ENCODE assay signal across 9 mouse cellular contexts in the genomic region with DNA sequence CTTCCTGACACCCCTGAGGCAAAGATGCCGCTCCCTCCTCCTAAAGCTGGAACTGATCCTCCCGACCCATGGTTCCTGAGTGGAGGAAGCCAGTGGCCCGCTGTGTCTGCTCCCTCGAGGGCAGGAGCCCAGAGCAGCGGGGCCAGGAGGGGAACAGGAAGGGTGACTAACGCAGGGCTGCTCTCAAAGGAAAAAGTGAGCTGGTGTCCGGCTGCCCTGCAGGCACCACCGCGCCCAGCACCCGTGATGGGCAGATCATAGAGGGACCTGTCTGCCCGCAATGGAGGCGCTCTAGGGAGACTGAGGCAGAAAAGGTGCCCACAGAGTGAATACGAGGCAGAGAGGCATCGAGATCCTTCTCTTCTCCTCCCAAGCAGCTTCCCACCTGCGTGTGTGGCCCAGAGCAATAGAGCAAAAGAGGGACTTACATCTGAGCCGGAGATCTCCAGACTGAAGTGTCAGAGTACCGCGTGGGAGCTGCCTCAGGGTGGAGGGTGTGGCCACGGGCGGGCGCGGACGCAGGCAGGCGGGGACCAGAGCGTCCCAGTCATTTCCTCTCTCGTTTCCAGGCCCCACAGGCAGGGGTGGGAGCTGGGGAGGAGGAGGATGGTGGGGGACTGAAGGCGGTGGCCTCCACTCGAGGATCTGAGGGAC. TPM values are rescaled to one million over a fixed set of nuclear protein-coding genes. Genes with fewer than 3 reads are reported as not detected.
A peak's percentile ranks its signal among the peaks of the same experiment; 100 is the strongest.
DNase-seq lines count a peak whose midpoint lies in the region; ATAC-seq lines count a peak whose summit lies in the region.
"Had no signal": no experiment of that assay in that cellular context is flagged by ENCODE, and none has a peak within 500 bp of the region (broad histone marks: within the 10 kb centered on the region; RNA-seq: fewer than 3 reads in every experiment).

No protein-coding gene starts in this region.

- no peak overlapping the region for H3K27ac ChIP-seq in forebrain, embryonic 11.5 days (ENCODE audit: low read depth, low read length)
- no peak overlapping the region for H3K27ac ChIP-seq in limb, embryonic 13.5 days
- no peak overlapping the region for H3K27ac ChIP-seq in midbrain, embryonic 15.5 days

- H3K4me3 ChIP-seq in forebrain, embryonic 11.5 days (ENCODE audit: low read depth, low read length), result no peak overlapping the region
- peak overlapping the region; percentile 31 for H3K4me3 ChIP-seq in limb, embryonic 13.5 days
- no peak overlapping the region; the same call in 1 of the 2 replicates for H3K4me3 ChIP-seq in midbrain, embryonic 15.5 days

- H3K9ac ChIP-seq in forebrain, embryonic 11.5 days (ENCODE audit: low read length), result no peak overlapping the region
- H3K9ac ChIP-seq in limb, embryonic 13.5 days, result peak overlapping the region; percentile 51
- no peak overlapping the region for H3K9ac ChIP-seq in midbrain, embryonic 15.5 days

- H3K27me3 ChIP-seq in forebrain, embryonic 11.5 days (ENCODE audit: control insufficient read depth, insufficient read depth, low read length), result peaks cover 16% of the 10 kb centered on the region
- H3K27me3 ChIP-seq in limb, embryonic 13.5 days, result peaks cover 70% of the 10 kb centered on the region
- H3K27me3 ChIP-seq in midbrain, embryonic 15.5 days (replicated peaks), result peaks cover 45% of the 10 kb centered on the region

- peak; percentile 47 for DNase-seq in gastrocnemius, adult 18-20 months (ENCODE audit: low spot score)
- no peak for DNase-seq in gastrocnemius, postnatal 4 days (ENCODE audit: low spot score in 2 of 2)
- no peak for DNase-seq in forebrain, embryonic 11.5 days (ENCODE audit: low spot score)
- peak; percentile 52 to 63 for DNase-seq in thymus, postnatal 10 days (ENCODE audit: low spot score in 2 of 2)
- DNase-seq in embryo, embryonic 10 days (ENCODE audit: low spot score), result no peak

- no peaks in the 10 kb centered on the region for H3K9me3 ChIP-seq in forebrain, embryonic 11.5 days (ENCODE audit: control insufficient read depth, low read length)
- no peaks in the 10 kb centered on the region for H3K9me3 ChIP-seq in limb, embryonic 13.5 days
- no peaks in the 10 kb centered on the region for H3K9me3 ChIP-seq in midbrain, embryonic 15.5 days

- H3K4me2 ChIP-seq in forebrain, embryonic 11.5 days (ENCODE audit: low read depth, low read length, severe bottlenecking), result peak overlapping the region; percentile 39
- H3K4me2 ChIP-seq in limb, embryonic 13.5 days (replicated peaks), result peak overlapping the region; percentile 61
- peak overlapping the region; percentile 32; the same call in 1 of the 2 replicates for H3K4me2 ChIP-seq in midbrain, embryonic 15.5 days

- WGBS in forebrain, embryonic 11.5 days, result 3% methylated on average over 28 of the region's 28 CpGs
- 3% methylated on average over 28 of the region's 28 CpGs for WGBS in limb, embryonic 13.5 days
- 5% methylated on average over 28 of the region's 28 CpGs for WGBS in midbrain, embryonic 15.5 days

- H3K4me1 ChIP-seq in forebrain, embryonic 11.5 days (replicated peaks; ENCODE audit: control insufficient read depth, insufficient read depth, low read length), result 0 out of 2 replicates have a peak, but pooled peaks cover 2% of the 10 kb centered on the region
- H3K4me1 ChIP-seq in limb, embryonic 13.5 days, result peaks cover 14% of the 10 kb centered on the region
- peaks cover 3% of the 10 kb centered on the region; the same call in 1 of the 2 replicates for H3K4me1 ChIP-seq in midbrain, embryonic 15.5 days

- ATAC-seq in forebrain, embryonic 11.5 days (replicated peaks; ENCODE audit: low FRiP score), result no peak
- ATAC-seq in hematopoietic stem cell, adult 5-6 weeks (replicated peaks in 1 of 2; ENCODE audit: insufficient read depth in 1 of 2, low FRiP score in 2 of 2, low TSS enrichment in 1 of 2, low read depth in 1 of 2, poor library complexity in 2 of 2, severe bottlenecking in 2 of 2), result peak; percentile 86 to 92
- ATAC-seq in limb, embryonic 13.5 days (ENCODE audit: low FRiP score, low read depth), result peak; percentile 34; the same call in 1 of the 2 replicates
- no peak for ATAC-seq in midbrain, embryonic 15.5 days (replicated peaks)

- no peaks in the 10 kb centered on the region for H3K36me3 ChIP-seq in forebrain, embryonic 11.5 days (ENCODE audit: control insufficient read depth, insufficient read depth, low read length)
- no peaks in the 10 kb centered on the region for H3K36me3 ChIP-seq in limb, embryonic 13.5 days
- H3K36me3 ChIP-seq in midbrain, embryonic 15.5 days (replicated peaks), result no peaks in the 10 kb centered on the region

RNA-seq across cellular contexts. Expression of a gene that starts 0.5 kb away (rescaled TPM):
- 10 to 100 TPM in 1 of 2 experiments, 1 to 10 TPM in 1; 7.6 to 13.4 TPM for total RNA-seq in gastrocnemius, adult 18-20 months (2021)
- total RNA-seq in gastrocnemius, postnatal 4 days (2021), result 10 to 100 TPM; 21.2 to 23.0 TPM
- polyA plus RNA-seq in forebrain, embryonic 11.5 days (2014; fragmentation: Nextera tagmentation; extraction: Ambion mirVana), result 10.2 and 12.9 TPM in 2 replicates
- total RNA-seq in hematopoietic stem cell, adult 5-6 weeks (2017), result 383 and 391 TPM in 2 replicates
- 17.1 and 18.3 TPM in 2 replicates for polyA plus RNA-seq in limb, embryonic 13.5 days (2015; fragmentation: Nextera tagmentation; extraction: Ambion mirVana)
- 24.8 and 26.8 TPM in 2 replicates for polyA plus RNA-seq in midbrain, embryonic 15.5 days (2015; fragmentation: Nextera tagmentation; extraction: Ambion mirVana)

RNA-seq across cellular contexts. Expression of a gene that starts 9.5 kb away (rescaled TPM):
- total RNA-seq in gastrocnemius, adult 18-20 months (2021), result 1 to 10 TPM in 1 of 2 experiments, under 1 TPM in 1; 0.94 to 1.2 TPM
- 1 to 10 TPM; 2.3 to 3.8 TPM for total RNA-seq in gastrocnemius, postnatal 4 days (2021)
- polyA plus RNA-seq in forebrain, embryonic 11.5 days (2014; fragmentation: Nextera tagmentation; extraction: Ambion mirVana), result 4.1 and 4.9 TPM in 2 replicates
- total RNA-seq in hematopoietic stem cell, adult 5-6 weeks (2017), result 2.2 TPM in 1 of 2 replicates, not detected in the other
- polyA plus RNA-seq in limb, embryonic 13.5 days (2015; fragmentation: Nextera tagmentation; extraction: Ambion mirVana), result 20.0 and 21.3 TPM in 2 replicates
- polyA plus RNA-seq in midbrain, embryonic 15.5 days (2015; fragmentation: Nextera tagmentation; extraction: Ambion mirVana), result 174 and 186 TPM in 2 replicates
- total RNA-seq: ES-E14 had no signal

RNA-seq across cellular contexts. Expression of a gene that starts 15.2 kb away (rescaled TPM):
- 1,000 to 10,000 TPM in 1 of 2 experiments, 100 to 1,000 TPM in 1; 983 to 1,012 TPM for total RNA-seq in gastrocnemius, adult 18-20 months (2021)
- 100 to 1,000 TPM; 587 to 732 TPM for total RNA-seq in gastrocnemius, postnatal 4 days (2021)
- polyA plus RNA-seq in forebrain, embryonic 11.5 days (2014; fragmentation: Nextera tagmentation; extraction: Ambion mirVana), result 2.9 and 4.0 TPM in 2 replicates
- 2.7 and 15.3 TPM in 2 replicates for total RNA-seq in hematopoietic stem cell, adult 5-6 weeks (2017)
- polyA plus RNA-seq in limb, embryonic 13.5 days (2015; fragmentation: Nextera tagmentation; extraction: Ambion mirVana), result 61.7 and 71.2 TPM in 2 replicates
- polyA plus RNA-seq in midbrain, embryonic 15.5 days (2015; fragmentation: Nextera tagmentation; extraction: Ambion mirVana), result 13.2 and 15.5 TPM in 2 replicates
- total RNA-seq: ES-E14 had no signal

RNA-seq across cellular contexts. Expression of a gene that starts 17.4 kb away (rescaled TPM):
- total RNA-seq in gastrocnemius, adult 18-20 months (2021), result 1 to 10 TPM; 1.7 to 3.5 TPM
- total RNA-seq in gastrocnemius, postnatal 4 days (2021), result 1 to 10 TPM; 7.9 to 9.6 TPM
- polyA plus RNA-seq in forebrain, embryonic 11.5 days (2014; fragmentation: Nextera tagmentation; extraction: Ambion mirVana), result 0.36 and 0.44 TPM in 2 replicates
- not detected in 2 replicates for total RNA-seq in hematopoietic stem cell, adult 5-6 weeks (2017)
- 0.59 and 0.67 TPM in 2 replicates for polyA plus RNA-seq in limb, embryonic 13.5 days (2015; fragmentation: Nextera tagmentation; extraction: Ambion mirVana)
- polyA plus RNA-seq in midbrain, embryonic 15.5 days (2015; fragmentation: Nextera tagmentation; extraction: Ambion mirVana), result 0.19 and 0.22 TPM in 2 replicates

RNA-seq across cellular contexts. Expression of a gene that starts 34.7 kb away (rescaled TPM):
- total RNA-seq in gastrocnemius, adult 18-20 months (2021), result 1 to 10 TPM in 1 of 2 experiments, under 1 TPM in 1; 1.00 to 1.6 TPM
- 1 to 10 TPM; 2.7 to 4.9 TPM for total RNA-seq in gastrocnemius, postnatal 4 days (2021)
- polyA plus RNA-seq in forebrain, embryonic 11.5 days (2014; fragmentation: Nextera tagmentation; extraction: Ambion mirVana), result 2.0 and 3.3 TPM in 2 replicates
- not detected in 2 replicates for total RNA-seq in hematopoietic stem cell, adult 5-6 weeks (2017)
- 32.9 and 34.8 TPM in 2 replicates for polyA plus RNA-seq in limb, embryonic 13.5 days (2015; fragmentation: Nextera tagmentation; extraction: Ambion mirVana)
- not detected in 2 replicates for polyA plus RNA-seq in midbrain, embryonic 15.5 days (2015; fragmentation: Nextera tagmentation; extraction: Ambion mirVana)

Comparison
In these comparisons a context has a peak if more than half of its experiments do, and no peak if none do; other contexts are left out.
1. DNase-seq: peak in gastrocnemius, adult 18-20 months (single experiment) and thymus, postnatal 10 days (2 of 2); none in gastrocnemius, postnatal 4 days (0 of 2), forebrain, embryonic 11.5 days (single experiment) and embryo, embryonic 10 days (single experiment).
2. ATAC-seq: peak in hematopoietic stem cell, adult 5-6 weeks (2 of 2) and limb, embryonic 13.5 days (single experiment); none in forebrain, embryonic 11.5 days (single experiment) and midbrain, embryonic 15.5 days (single experiment).
3. RNA of a gene that starts 0.5 kb away (total RNA-seq): 383 to 391 TPM in hematopoietic stem cell, adult 5-6 weeks; 21.2 to 23.0 TPM in gastrocnemius, postnatal 4 days and 7.6 to 13.4 TPM in gastrocnemius, adult 18-20 months; every median in the first group is over 10 times any median in the second.
4. RNA of a gene that starts 15.2 kb away (total RNA-seq): 983 to 1,012 TPM in gastrocnemius, adult 18-20 months and 587 to 732 TPM in gastrocnemius, postnatal 4 days; 2.7 to 15.3 TPM in hematopoietic stem cell, adult 5-6 weeks; every median in the first group is over 10 times any median in the second.
5. Peak in every context shown above with its lines, with median percentiles within 50 percentile points of each other: H3K4me2 ChIP-seq.